Mouse (Mus musculus): ENCODE measurements around the gene Cdk15. TPM values are rescaled to one million over a fixed set of nuclear protein-coding genes. Genes with fewer than 3 reads are reported as not detected.

The Cdk15 gene
- total RNA-seq, 2 experiments from 2014 or later = 0.44 to 0.83 TPM

DNA sequence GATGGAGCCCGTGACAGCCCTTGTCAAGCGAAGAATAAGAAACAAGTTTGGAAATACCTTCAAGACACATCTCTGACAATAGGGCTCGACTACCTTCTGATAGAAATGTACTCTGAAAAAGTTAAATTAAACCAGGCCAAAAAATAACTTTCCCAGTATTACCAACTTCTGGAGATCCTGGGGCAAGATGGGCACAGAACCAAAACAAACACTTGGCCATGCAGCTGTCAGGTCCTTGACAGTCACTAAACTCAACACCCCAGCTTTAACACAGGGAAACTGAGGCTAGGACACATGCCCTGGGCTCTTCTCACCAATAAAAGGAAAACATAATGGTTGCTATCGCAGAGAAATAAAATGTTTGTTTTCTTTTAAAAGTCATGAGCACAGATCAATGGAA lies 105.3 kb downstream of the Cdk15 start:
- no peak for DNase-seq (ENCODE audit: low spot score in 2 of 2)
- intact Hi-C loops (cut with DNase I) = no loop called here

DNA sequence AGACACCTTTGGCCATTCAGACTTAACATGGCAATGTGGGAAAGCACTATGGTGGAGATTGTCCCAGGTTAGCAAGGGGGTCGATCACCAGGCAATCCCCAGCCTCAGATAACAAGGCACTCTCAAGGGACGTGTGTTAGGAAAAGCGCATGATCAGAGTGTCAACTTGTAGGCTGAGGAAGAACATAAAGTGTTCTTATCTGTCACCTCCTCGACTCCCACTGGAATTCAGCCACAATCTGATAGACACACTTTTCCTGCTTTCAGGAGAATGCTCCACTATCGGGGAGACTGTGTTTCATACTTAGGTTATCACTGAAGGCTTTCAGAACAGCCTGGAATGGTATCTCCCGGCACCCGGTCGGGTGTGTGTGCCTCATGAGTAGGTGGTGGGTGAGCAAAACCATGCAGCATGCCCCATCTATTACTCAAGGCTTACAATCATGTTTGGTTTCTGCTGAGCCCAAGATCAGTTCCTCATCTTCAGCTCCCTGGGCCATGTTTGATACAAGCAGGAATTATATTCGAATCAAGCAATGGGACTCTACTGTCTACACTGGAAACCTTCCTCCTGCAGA lies 107.8 kb downstream of the Cdk15 start:
- DNase-seq (ENCODE audit: low spot score in 2 of 2) = no peak
- intact Hi-C loops (cut with DNase I) = no loop called here

DNA sequence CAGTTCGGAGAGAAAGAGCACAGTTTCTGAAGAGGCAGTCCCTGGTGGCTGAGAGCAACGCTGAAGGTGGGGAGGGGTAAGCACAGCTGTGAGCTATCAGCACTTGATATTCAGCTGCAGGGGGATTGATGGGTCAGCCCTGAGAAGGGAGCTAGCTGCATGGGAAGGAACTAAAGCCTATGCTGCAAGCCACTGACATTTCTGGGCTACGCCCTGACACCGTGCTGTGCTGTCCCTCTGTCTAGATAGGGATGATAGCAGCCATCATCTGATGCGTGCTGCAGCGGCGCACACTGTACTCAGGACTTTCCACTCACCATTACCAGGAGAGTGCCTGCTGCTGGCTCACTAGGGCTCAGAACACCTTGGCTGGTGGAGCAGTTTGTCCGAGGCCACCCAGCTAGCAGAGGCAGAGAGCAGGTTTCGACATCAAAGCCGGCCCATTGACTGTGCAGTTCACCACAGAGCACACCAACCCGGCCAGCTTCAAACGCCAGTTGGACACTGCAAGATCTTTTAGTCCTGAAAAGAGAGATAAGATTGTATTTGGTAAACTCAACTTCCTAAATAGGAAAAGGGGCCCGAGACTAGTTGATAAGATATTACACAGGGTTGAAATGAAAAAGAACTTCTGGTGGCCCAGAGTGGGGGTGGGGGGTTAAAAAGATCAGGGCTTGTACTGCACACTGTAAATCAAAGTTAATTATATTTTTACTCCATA lies 111.4 kb downstream of the Cdk15 start:
- intact Hi-C loops (cut with DNase I) = no loop called here
- DNase-seq (ENCODE audit: low spot score in 2 of 2) = no peak

DNA sequence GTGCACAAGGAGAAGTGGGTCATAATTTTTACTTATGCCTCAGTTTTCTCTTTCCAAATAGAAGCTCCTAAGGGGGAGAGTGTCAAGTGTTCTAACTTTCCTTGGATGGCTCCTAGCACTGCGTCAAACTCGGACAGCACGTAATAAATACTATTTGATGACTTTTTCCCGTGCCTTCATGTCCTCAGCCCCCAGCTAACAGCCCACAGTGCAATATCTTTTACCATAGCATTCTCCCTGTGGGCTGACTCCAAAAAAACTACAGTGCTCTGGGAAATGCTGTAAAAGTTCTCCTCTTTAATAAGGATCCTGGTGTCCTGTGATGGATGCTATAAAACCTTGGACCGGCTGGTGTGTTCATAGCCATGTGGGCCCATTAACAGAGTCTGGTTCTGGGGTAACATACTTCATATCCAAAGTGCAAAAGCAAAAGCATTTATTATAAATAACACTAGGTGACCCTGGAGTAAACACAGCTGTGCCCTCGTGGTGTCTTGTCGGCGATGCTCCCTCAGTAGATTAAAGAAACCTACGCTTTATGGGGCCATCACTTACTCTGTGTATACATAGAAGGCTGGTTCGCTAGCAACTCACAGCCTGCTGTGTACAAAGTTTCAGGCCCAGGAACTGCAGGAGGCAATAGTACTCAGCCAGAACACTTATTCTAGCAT lies 112.1 kb downstream of the Cdk15 start:
- intact Hi-C loops (cut with DNase I) = no loop called here
- DNase-seq (ENCODE audit: low spot score in 2 of 2) = no peak

DNA sequence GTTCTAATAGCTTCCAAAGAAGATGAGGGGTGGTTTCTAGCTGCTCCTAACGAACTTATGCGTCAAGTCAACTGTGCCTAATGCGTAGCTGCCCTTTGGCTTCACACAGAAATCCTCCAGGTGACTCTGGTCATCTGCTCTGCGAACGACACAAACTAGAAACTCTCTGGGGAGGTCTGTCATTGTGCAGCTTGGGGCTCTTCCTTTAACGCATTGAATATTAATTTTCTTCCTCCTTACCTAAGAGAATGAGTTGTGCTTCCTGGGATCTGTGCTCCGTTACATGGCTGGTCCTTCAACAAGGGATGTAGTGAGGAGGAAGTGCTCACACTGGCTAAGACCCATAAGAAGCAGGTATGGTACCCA lies 112.6 kb downstream of the Cdk15 start:
- no peak for DNase-seq (ENCODE audit: low spot score in 2 of 2)
- intact Hi-C loops (cut with DNase I) = no loop called here

DNA sequence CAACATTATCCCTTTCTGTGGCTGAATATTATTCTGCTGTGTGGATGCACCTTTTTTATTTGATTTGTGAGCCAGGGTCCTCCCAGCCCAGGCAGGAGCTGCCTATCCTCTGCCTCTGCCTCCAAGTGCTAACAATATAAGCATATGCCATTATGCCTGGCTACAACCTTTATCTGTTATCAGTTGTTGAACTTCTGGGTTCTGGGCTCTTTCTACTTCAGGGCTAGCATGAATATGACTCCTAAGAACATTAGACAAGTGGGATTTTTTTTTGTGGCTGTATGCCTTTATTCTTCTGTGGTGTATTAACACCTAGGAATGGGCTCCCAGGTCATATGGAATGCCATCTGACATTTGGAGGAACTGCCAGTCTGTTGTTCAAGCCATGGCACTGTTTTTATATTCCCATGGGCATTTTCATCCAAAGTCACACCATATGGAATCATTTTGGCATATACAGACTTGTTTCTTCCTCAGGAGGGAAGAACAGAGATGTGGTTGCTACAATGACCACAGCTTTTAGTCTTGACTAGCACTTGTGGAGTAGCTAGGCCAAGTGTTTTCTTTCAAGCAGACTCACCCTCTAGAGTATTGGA lies 113.7 kb downstream of the Cdk15 start:
- no peak for DNase-seq (ENCODE audit: low spot score in 2 of 2)
- intact Hi-C loops (cut with DNase I) = no loop called here

DNA sequence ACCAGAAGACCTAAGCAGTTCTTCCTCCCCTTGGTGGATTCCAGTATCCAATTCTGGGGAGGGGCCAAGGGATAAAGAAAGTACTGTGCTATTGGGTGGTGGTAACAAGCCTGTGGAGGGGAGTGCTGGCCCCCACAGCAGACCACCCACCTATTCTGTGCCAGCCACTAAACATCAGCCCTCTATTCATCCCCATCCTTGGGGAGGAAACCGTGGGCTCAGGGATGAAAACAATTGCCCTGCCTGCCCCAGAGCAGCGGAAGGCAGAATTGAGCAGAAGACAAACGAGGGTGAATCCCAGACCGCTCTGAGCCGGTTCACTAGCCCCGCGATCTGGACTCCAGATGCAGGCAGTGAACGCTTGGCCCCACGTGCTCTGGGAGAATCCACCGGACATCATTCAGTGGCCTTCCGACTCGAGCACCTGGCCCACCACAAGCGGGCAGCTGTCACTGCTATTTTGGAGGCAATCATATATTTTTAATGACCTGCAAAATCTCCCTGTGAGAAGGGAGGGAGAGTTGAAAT lies 119.4 kb downstream of the Cdk15 start:
- DNase-seq (ENCODE audit: low spot score in 2 of 2) = no peak
- intact Hi-C loops (cut with DNase I) = no loop called here

DNA sequence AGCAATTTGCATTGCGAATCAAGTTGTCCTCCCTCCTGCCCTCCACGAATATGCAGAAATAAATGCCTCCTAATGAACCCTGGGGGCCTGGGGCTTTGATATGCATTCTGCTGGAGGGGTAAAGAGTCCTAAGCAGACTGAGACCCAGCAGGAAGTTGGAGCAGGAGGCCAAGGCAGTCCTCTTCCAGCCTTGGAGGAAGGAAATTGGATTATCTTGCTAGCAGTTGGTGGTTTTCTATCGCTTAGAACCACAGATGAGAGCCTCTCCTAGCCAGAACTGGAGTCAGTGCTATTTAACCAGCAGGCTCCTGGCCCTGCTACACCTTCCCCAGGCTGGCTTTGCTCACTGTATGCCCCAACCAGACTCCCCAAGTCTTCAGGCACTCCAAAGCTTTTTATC lies 119.9 kb downstream of the Cdk15 start:
- no peak for DNase-seq (ENCODE audit: low spot score in 2 of 2)
- intact Hi-C loops (cut with DNase I) = no loop called here

DNA sequence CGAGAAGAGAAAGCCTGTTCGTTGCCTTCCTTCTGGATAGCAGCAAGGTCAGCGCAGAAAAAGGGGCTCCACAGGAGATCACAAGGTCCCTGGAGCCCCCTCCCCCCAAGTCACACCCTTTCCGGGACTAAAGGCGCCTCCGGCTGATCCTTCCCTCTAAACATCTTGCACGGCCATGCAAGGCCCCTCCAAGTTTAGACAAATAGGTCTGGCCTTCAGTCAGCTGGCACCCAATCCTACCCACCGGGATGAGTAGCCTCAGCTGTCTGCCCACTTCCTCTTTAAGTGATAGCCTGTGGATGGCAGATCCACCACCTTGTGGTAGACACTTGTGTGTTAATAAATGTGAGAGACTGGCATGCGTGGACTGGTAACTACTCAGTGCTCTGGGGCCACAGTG lies 120.6 kb downstream of the Cdk15 start:
- intact Hi-C loops (cut with DNase I) = no loop called here
- DNase-seq (ENCODE audit: low spot score in 2 of 2) = no peak

DNA sequence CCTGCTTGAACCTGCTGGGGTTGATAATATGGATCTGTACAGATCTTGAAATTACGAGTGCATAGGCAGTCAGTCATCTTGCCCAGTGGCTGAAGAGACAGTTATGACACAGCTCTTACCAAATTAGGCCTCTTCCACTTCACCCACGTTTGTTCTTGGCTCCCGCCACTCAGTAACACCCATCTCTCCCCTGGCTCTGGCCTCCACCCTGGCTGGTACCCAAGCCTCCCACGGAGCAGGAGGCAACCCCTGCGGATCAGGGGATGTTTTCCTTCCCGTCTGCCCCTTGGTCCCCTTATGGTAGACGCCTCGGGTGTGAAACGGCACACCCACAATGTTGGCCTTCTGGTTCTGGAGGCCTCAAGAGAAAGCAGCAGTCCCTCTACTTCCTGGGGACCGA lies 124.2 kb downstream of the Cdk15 start:
- intact Hi-C loops (cut with DNase I) = no loop called here
- DNase-seq (ENCODE audit: low spot score in 2 of 2) = no peak

DNA sequence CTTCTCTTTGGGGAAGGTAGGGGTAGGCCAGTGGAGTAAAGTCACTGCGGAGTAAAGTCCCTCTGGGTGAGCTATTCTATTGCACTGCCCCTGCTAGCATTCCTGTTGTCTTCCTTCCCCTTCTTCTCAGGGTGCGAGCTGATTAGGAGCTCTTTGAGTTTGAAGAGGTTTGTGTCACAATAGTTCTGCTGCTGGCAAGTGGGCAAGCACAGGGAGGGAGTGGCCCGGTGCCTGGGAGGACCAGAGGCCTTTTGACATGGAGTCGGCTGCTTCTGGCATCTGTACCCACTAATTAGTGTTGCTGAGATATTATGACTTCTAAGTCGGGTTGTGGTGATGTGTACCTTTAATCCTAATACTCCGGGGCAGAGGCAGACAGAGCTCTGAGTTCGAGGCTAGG lies 124.8 kb downstream of the Cdk15 start:
- intact Hi-C loops (cut with DNase I) = no loop called here
- no peak for DNase-seq (ENCODE audit: low spot score in 2 of 2)

DNA sequence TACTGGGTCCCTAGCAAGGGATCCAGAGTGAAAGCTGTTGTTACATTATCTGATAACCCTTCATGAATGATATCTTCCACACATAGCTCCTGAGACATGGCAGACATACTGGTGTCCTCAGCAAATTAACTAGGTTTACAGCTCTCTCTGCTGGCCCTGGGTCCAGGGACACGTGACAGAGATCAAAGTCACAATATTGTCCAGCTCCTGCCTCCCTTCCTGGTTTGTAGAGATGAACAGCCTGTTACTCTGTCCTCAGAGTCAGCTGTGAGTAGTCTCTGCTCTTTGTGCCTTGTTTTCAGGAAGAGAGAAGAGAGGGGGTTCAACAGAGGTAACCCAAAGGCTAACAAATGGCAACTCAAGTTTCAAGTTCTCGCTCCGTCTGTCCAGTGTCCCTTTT lies 125.8 kb downstream of the Cdk15 start:
- intact Hi-C loops (cut with DNase I) = no loop called here
- DNase-seq (ENCODE audit: low spot score in 2 of 2) = no peak

DNA sequence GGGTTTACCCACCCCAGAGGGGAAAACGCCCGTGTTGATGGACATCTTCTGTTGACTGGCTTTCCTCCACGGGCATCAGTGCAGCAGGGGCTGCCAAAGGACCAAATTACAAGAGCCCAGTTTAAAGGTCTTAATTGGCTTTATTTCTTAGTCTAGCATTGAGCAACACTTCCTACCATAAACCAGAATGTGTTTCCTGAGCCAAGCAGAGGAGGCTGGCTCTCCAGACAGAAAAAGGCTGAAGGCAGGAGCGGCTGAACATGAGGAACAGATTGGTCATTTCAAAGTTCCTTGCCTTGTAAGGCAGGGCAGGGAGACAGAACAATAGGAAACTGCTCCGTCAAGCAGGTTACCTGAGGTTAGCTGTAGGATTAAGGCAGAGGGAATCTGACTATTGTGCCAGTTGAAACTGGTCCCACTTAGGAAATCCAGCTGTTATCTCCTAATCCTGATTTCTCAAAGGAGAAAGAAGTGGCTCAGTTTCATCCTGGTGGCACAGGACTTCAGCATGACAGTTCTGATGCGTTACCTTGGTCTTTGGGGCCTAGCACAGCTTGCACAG lies 126.4 kb downstream of the Cdk15 start:
- no peak for DNase-seq (ENCODE audit: low spot score in 2 of 2)
- intact Hi-C loops (cut with DNase I) = no loop called here

DNA sequence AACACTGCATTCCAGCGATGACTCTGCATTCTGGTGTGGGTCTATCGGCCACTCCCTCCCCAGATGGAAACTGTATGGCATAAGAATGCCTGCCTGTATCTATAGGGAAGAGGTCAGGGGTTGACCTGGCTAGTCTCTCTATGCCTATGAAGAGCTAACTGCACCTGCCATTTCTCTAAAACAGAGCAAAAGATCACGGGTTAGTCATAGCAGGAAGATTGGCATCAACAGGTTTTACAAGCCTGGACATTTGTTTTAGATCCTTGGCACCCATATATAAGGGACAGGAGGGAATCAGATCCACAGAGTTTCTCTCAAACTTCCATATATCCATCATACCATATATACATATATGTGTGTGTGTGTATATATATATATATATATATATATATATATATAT lies 127.7 kb downstream of the Cdk15 start:
- no peak for DNase-seq (ENCODE audit: low spot score in 2 of 2)
- intact Hi-C loops (cut with DNase I) = no loop called here

DNA sequence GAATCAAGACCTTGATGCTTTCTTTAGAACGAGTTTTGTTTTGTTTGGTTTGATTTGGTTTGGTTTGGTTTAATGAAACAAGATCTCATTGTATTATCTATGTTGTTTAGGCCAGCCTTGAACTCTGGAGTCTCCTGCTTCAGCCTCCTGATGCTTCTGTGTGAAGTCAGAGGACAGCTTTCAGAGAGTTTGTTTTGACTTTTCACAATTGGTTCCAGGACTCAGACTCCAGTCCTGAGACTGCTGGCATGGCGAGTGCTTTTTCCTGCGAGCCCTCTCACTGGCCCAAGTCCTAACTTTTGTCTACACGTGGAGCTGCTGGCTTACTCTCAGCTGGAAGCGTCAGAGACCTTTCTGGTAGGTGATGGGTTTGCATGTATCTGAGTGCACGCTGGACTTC lies 128.9 kb downstream of the Cdk15 start:
- DNase-seq (ENCODE audit: low spot score in 2 of 2) = no peak
- intact Hi-C loops (cut with DNase I) = no loop called here

DNA sequence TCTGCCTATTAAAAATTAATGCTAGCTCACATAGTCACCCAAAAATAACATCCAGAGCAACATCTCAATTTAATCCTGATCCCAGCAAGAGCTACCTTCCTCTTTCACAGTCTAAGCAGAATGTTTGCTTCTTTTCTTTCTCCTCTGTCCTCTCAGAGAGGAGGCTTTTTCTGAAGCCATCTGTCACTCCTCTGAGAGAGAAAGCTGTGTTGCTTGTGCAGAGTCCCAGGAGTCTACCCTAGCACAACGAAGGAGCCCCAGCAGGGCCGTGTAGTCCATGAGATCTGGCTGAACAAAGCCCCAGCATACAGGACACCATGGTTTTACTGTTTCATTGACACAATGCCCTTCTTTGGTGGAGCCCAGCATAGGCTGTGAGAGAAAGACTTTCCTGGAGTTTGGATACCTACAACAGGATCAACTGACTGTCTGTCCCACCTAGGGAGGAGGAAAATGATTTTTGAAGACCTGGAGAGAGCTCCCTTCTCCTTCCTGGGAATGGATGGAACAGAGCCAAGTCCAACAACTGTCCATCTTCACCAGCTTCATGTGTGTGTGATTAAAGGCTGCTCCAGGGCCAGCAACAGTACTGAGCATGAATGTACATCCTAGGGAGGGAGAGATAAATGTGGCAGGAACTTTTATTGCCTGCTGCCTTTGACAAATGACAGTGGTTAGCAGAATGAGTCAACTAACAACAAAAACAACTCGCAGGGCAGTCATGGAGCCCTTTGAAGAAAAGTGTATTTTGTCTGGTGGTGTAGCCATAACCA lies 131.0 kb downstream of the Cdk15 start:
- intact Hi-C loops (cut with DNase I) = no loop called here
- DNase-seq (ENCODE audit: low spot score in 2 of 2) = peak in 1 of 2 experiments; percentile 21

DNA sequence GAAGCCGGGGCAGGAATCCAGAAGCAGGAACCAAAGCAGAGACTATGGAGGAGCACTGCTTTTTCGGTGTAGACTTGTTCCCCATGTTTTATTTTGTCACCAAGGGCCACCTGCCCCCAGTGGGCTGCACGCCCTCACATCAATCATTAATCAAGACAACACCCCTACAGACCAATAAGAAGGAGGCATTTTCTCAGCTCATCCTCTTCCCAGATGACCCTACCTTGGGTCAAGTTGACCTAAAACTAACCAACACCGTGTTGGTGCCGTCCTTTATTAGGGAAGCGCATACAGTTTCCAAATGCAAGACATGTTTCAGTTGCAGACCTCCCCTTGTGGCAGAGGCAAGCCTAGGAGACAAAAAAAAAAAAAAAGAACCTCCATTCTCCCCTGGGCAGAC lies 132.5 kb downstream of the Cdk15 start:
- no peak for DNase-seq (ENCODE audit: low spot score in 2 of 2)
- intact Hi-C loops (cut with DNase I) = no loop called here

DNA sequence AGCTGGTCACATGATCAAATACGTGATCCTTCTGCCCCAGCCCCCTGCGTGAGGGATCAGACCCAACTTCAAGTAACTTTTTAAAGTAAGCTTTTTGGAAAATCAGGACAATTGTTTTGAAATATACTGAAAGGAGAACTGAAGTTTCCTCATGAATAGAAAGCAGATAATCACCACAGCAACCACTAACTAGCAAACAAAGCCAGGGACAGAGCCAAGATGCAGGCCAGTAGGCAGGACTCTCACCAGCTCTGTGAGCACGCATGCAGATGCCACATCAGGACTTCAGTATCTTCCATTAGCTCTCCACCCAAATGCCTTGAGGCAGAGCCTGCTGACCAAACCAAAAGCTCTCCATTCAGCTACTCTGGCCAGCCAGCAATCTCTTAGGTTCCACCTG lies 135.0 kb downstream of the Cdk15 start:
- DNase-seq (ENCODE audit: low spot score in 2 of 2) = no peak
- intact Hi-C loops (cut with DNase I) = no loop called here

DNA sequence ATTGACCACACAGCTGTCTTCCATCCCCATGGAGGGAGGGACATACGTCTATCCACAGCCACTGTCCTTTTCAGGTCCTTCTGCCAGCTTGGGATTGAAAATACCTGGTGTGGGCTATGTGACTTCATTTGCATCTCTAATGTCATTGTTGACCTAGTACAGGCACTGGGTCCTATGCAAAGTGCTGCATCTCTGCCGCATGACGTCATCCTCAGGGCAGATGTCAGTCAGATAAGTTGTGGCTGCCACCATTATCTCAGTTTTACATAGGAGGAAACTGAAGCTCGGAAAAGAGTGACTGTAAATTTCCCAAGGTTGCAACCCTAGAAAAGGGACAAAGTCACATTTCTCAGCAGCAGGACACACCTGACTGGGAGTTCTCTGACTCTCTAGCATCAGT lies 137.4 kb downstream of the Cdk15 start:
- no peak for DNase-seq (ENCODE audit: low spot score in 2 of 2)
- intact Hi-C loops (cut with DNase I) = no loop called here

DNA sequence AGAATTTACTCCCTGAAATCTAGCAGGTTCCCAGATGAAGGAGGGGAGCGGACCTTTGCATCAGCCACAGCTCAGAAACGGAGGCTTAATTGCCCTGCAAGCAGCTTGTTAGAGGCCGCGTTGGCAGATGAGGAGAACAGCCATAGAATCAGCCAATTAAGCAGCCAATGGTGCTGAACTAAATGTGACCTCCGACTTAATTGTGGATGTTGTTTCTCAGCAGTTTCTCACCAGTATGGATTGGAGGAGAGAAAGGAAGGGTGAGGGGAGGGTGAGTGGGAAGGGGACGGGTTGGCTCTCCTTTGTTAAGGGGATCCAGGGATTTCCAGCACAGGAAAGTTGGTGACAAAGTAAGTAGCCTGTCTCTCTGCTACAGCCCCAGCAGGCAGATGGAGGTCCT lies 137.9 kb downstream of the Cdk15 start:
- intact Hi-C loops (cut with DNase I) = no loop called here

More for the DNA sequence above, 137.9 kb downstream of the Cdk15 start:
- no peak for DNase-seq (ENCODE audit: low spot score in 2 of 2)
